In genomic region chr4:137485258-137485960, GRCm38 (mm10) we compare ENCODE assay signal across 8 mouse cellular contexts. TPM values are rescaled to one million over a fixed set of nuclear protein-coding genes. Genes with fewer than 3 reads are reported as not detected.
DNase-seq lines count a peak whose midpoint lies in the region; ATAC-seq lines count a peak whose summit lies in the region.

No protein-coding gene starts in this region.

- WGBS in kidney, embryonic 15.5 days: 14% methylated on average over 14 of the region's 14 CpGs
- 33% methylated on average over 14 of the region's 14 CpGs for WGBS in embryonic facial prominence, embryonic 12.5 days
- 29% methylated on average over 14 of the region's 14 CpGs for WGBS in heart, embryonic 12.5 days
- WGBS in limb, embryonic 15.5 days: 31% methylated on average over 14 of the region's 14 CpGs

- H3K4me1 ChIP-seq in kidney, embryonic 15.5 days: peaks cover 95% of the 10 kb centered on the region
- H3K4me1 ChIP-seq in embryonic facial prominence, embryonic 12.5 days: peaks cover 82% of the 10 kb centered on the region
- peaks cover 98% of the 10 kb centered on the region for H3K4me1 ChIP-seq in heart, embryonic 12.5 days (replicated peaks)
- peaks cover 94% of the 10 kb centered on the region for H3K4me1 ChIP-seq in limb, embryonic 15.5 days

- H3K9me3 ChIP-seq in kidney, embryonic 15.5 days (replicated peaks): no peaks in the 10 kb centered on the region
- no peaks in the 10 kb centered on the region for H3K9me3 ChIP-seq in embryonic facial prominence, embryonic 12.5 days
- H3K9me3 ChIP-seq in heart, embryonic 12.5 days (replicated peaks): no peaks in the 10 kb centered on the region
- H3K9me3 ChIP-seq in limb, embryonic 15.5 days: no peaks in the 10 kb centered on the region

- no peak for DNase-seq in kidney, postnatal 36 days
- DNase-seq in embryo, embryonic 10.5 days (ENCODE audit: low spot score): no peak
- no peak for DNase-seq in spleen, adult 18-20 months
- DNase-seq in frontal cortex, postnatal 36 days (ENCODE audit: low spot score in 2 of 2): no peak

- ATAC-seq in kidney, embryonic 15.5 days (replicated peaks; ENCODE audit: low FRiP score): no peak
- no peak for ATAC-seq in embryonic facial prominence, embryonic 12.5 days (ENCODE audit: insufficient number of reproducible peaks, insufficient read depth, low FRiP score, low TSS enrichment)
- no peak for ATAC-seq in heart, embryonic 12.5 days (ENCODE audit: insufficient number of reproducible peaks, low FRiP score)
- ATAC-seq in limb, embryonic 15.5 days (ENCODE audit: insufficient number of reproducible peaks, low FRiP score, low TSS enrichment, low read depth): no peak

- H3K9ac ChIP-seq in kidney, embryonic 15.5 days: no peak overlapping the region
- H3K9ac ChIP-seq in embryonic facial prominence, embryonic 12.5 days: no peak overlapping the region
- H3K9ac ChIP-seq in heart, embryonic 12.5 days: peak overlapping the region; percentile 71
- no peak overlapping the region for H3K9ac ChIP-seq in limb, embryonic 15.5 days

- H3K4me2 ChIP-seq in kidney, embryonic 15.5 days: peak overlapping the region; percentile 27; the same call in 1 of the 2 replicates
- no peak overlapping the region for H3K4me2 ChIP-seq in embryonic facial prominence, embryonic 12.5 days (replicated peaks)
- peak overlapping the region; percentile 56 for H3K4me2 ChIP-seq in heart, embryonic 12.5 days
- no peak overlapping the region for H3K4me2 ChIP-seq in limb, embryonic 15.5 days

- no peaks in the 10 kb centered on the region for H3K27me3 ChIP-seq in kidney, embryonic 15.5 days
- no peaks in the 10 kb centered on the region for H3K27me3 ChIP-seq in embryonic facial prominence, embryonic 12.5 days
- H3K27me3 ChIP-seq in heart, embryonic 12.5 days (replicated peaks): no peaks in the 10 kb centered on the region
- no peaks in the 10 kb centered on the region for H3K27me3 ChIP-seq in limb, embryonic 15.5 days

- H3K36me3 ChIP-seq in kidney, embryonic 15.5 days: no peaks in the 10 kb centered on the region
- H3K36me3 ChIP-seq in embryonic facial prominence, embryonic 12.5 days: no peaks in the 10 kb centered on the region
- H3K36me3 ChIP-seq in heart, embryonic 12.5 days: no peaks in the 10 kb centered on the region
- no peaks in the 10 kb centered on the region for H3K36me3 ChIP-seq in limb, embryonic 15.5 days

- H3K27ac ChIP-seq in kidney, embryonic 15.5 days: peak overlapping the region; percentile 92
- H3K27ac ChIP-seq in embryonic facial prominence, embryonic 12.5 days: peak overlapping the region; percentile 2; the same call in 1 of the 2 replicates
- peak overlapping the region; percentile 100 for H3K27ac ChIP-seq in heart, embryonic 12.5 days (ENCODE audit: poor library complexity, severe bottlenecking)
- peak overlapping the region; percentile 57 for H3K27ac ChIP-seq in limb, embryonic 15.5 days

- no peak overlapping the region for H3K4me3 ChIP-seq in kidney, embryonic 15.5 days (replicated peaks)
- H3K4me3 ChIP-seq in embryonic facial prominence, embryonic 12.5 days: no peak overlapping the region
- no peak overlapping the region for H3K4me3 ChIP-seq in heart, embryonic 12.5 days
- no peak overlapping the region for H3K4me3 ChIP-seq in limb, embryonic 15.5 days

RNA-seq across cellular contexts. Expression of gene Hspg2, which starts 16.8 kb away (rescaled TPM):
- polyA plus RNA-seq in kidney, embryonic 15.5 days (2015; fragmentation: Nextera tagmentation; extraction: Ambion mirVana): 34.2 and 35.7 TPM in 2 replicates
- polyA plus RNA-seq in embryonic facial prominence, embryonic 12.5 days (2016; fragmentation: Nextera tagmentation; extraction: Ambion mirVana): 19.0 and 19.7 TPM in 2 replicates
- 51.8 and 61.5 TPM in 2 replicates for polyA plus RNA-seq in heart, embryonic 12.5 days (2016; fragmentation: Nextera tagmentation; extraction: Ambion mirVana)
- polyA plus RNA-seq in limb, embryonic 15.5 days (2015; fragmentation: Nextera tagmentation; extraction: Ambion mirVana): 40.6 and 44.5 TPM in 2 replicates

RNA-seq across cellular contexts. Expression of gene 1700013G24Rik, which starts 32.3 kb away (rescaled TPM):
- polyA plus RNA-seq in kidney, embryonic 15.5 days (2015; fragmentation: Nextera tagmentation; extraction: Ambion mirVana): not detected in 2 replicates
- not detected in 2 replicates for polyA plus RNA-seq in embryonic facial prominence, embryonic 12.5 days (2016; fragmentation: Nextera tagmentation; extraction: Ambion mirVana)
- not detected in 2 replicates for polyA plus RNA-seq in heart, embryonic 12.5 days (2016; fragmentation: Nextera tagmentation; extraction: Ambion mirVana)
- polyA plus RNA-seq in limb, embryonic 15.5 days (2015; fragmentation: Nextera tagmentation; extraction: Ambion mirVana): 0.23 and 0.40 TPM in 2 replicates

RNA-seq across cellular contexts. Expression of gene Cela3b, which starts 55.1 kb away (rescaled TPM):
- polyA plus RNA-seq in kidney, embryonic 15.5 days (2015; fragmentation: Nextera tagmentation; extraction: Ambion mirVana): not detected in 2 replicates
- polyA plus RNA-seq in embryonic facial prominence, embryonic 12.5 days (2016; fragmentation: Nextera tagmentation; extraction: Ambion mirVana): not detected in 2 replicates
- not detected in 2 replicates for polyA plus RNA-seq in heart, embryonic 12.5 days (2016; fragmentation: Nextera tagmentation; extraction: Ambion mirVana)
- 0.70 TPM in 1 of 2 replicates, not detected in the other for polyA plus RNA-seq in limb, embryonic 15.5 days (2015; fragmentation: Nextera tagmentation; extraction: Ambion mirVana)

Comparison
In these comparisons a context has a peak if more than half of its experiments do, and no peak if none do; other contexts are left out.
1. H3K27ac ChIP-seq: peak in every context shown above with its lines; median percentile 100 in heart, embryonic 12.5 days; 92 in kidney, embryonic 15.5 days; 57 in limb, embryonic 15.5 days; 2 in embryonic facial prominence, embryonic 12.5 days.
2. H3K4me2 ChIP-seq: peak in kidney, embryonic 15.5 days (single experiment) and heart, embryonic 12.5 days (single experiment); none in embryonic facial prominence, embryonic 12.5 days (single experiment) and limb, embryonic 15.5 days (single experiment).